Comparison of ENCODE assay signal across 33 mouse cellular contexts in the genomic region with DNA sequence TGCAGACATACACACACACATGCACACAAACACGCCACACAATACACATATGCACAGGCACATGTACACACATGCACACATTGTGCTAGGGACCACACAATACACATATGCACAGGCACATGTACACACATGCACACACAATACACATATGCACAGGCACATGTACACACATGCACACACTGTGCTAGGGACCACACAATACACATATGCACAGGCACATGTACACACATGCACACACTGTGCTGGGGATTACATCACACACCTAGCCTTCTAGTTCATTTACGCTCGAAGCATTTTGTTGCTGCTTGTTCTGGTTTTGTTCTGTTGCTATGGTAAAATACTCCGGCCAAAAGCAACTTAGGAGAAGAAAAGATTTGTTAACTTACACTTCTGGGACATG. TPM values are rescaled to one million over a fixed set of nuclear protein-coding genes. Genes with fewer than 3 reads are reported as not detected.
A peak's percentile ranks its signal among the peaks of the same experiment; 100 is the strongest.
DNase-seq lines count a peak whose midpoint lies in the region; ATAC-seq and TF ChIP-seq lines count a peak whose summit lies in the region.
"Had no signal": no experiment of that assay in that cellular context is flagged by ENCODE, and none has a peak within 500 bp of the region (broad histone marks: within the 10 kb centered on the region; RNA-seq: fewer than 3 reads in every experiment).

No protein-coding gene starts in this region.

- H3K27me3 ChIP-seq in forebrain, postnatal 0 days (ENCODE audit: insufficient read depth, low read length), result no peaks in the 10 kb centered on the region
- H3K27me3 ChIP-seq in forebrain, embryonic 11.5 days (ENCODE audit: control insufficient read depth, insufficient read depth, low read length), result no peaks in the 10 kb centered on the region
- H3K27me3 ChIP-seq in kidney, embryonic 16.5 days (ENCODE audit: insufficient read depth, low read length), result no peaks in the 10 kb centered on the region
- no peaks in the 10 kb centered on the region for H3K27me3 ChIP-seq in kidney, embryonic 15.5 days
- H3K27me3 ChIP-seq in limb, embryonic 11.5 days (ENCODE audit: control insufficient read depth, insufficient read depth, low read length), result no peaks in the 10 kb centered on the region
- H3K27me3 ChIP-seq in midbrain, postnatal 0 days (ENCODE audit: insufficient read depth, low read length), result no peaks in the 10 kb centered on the region
- H3K27me3 ChIP-seq: forebrain, embryonic 13.5 days; heart, embryonic 13.5 days; limb, embryonic 13.5 days; liver, embryonic 13.5 days; Patski had no signal

- H3K4me3 ChIP-seq in forebrain, postnatal 0 days (ENCODE audit: low read depth, low read length), result no peak overlapping the region
- no peak overlapping the region for H3K4me3 ChIP-seq in forebrain, embryonic 11.5 days (ENCODE audit: low read depth, low read length)
- no peak overlapping the region for H3K4me3 ChIP-seq in kidney, embryonic 16.5 days (ENCODE audit: low read length)
- no peak overlapping the region for H3K4me3 ChIP-seq in kidney, embryonic 15.5 days (replicated peaks)
- H3K4me3 ChIP-seq in limb, embryonic 11.5 days (ENCODE audit: low read depth, low read length), result no peak overlapping the region
- H3K4me3 ChIP-seq in midbrain, postnatal 0 days (ENCODE audit: low read depth, low read length), result no peak overlapping the region
- H3K4me3 ChIP-seq: forebrain, embryonic 13.5 days; heart, adult 2 months; heart, embryonic 13.5 days; limb, embryonic 13.5 days; liver, embryonic 13.5 days had no signal

- no peak for TF ChIP-seq CTCF in forebrain, postnatal 0 days (IDR thresholded peaks at IDR 0.05; ENCODE audit: low read depth)
- TF ChIP-seq CTCF in midbrain, postnatal 0 days (IDR thresholded peaks at IDR 0.05), result no peak

- peak; percentile 61; the same call in 1 of the 2 replicates for ATAC-seq in forebrain, postnatal 0 days
- ATAC-seq in forebrain, embryonic 11.5 days (replicated peaks; ENCODE audit: low FRiP score), result no peak
- peak; percentile 39; the same call in 1 of the 2 replicates for ATAC-seq in kidney, embryonic 16.5 days (ENCODE audit: low FRiP score, low TSS enrichment)
- ATAC-seq in kidney, embryonic 15.5 days (replicated peaks; ENCODE audit: low FRiP score), result no peak
- 0 out of 2 replicates have a peak, but pooled peaks have one; percentile 35 for ATAC-seq in limb, embryonic 11.5 days (ENCODE audit: insufficient number of reproducible peaks, low FRiP score, low TSS enrichment, low read depth)
- ATAC-seq in midbrain, postnatal 0 days (ENCODE audit: low FRiP score), result peak; percentile 47; the same call in 1 of the 2 replicates
- ATAC-seq: forebrain, embryonic 13.5 days; Patski had no signal

- no peaks in the 10 kb centered on the region for H3K9me3 ChIP-seq in forebrain, postnatal 0 days (ENCODE audit: low read length)
- H3K9me3 ChIP-seq in forebrain, embryonic 11.5 days (ENCODE audit: control insufficient read depth, low read length), result no peaks in the 10 kb centered on the region
- H3K9me3 ChIP-seq in kidney, embryonic 16.5 days (ENCODE audit: low read length), result peaks cover 4% of the 10 kb centered on the region
- no peaks in the 10 kb centered on the region for H3K9me3 ChIP-seq in kidney, embryonic 15.5 days (replicated peaks)
- H3K9me3 ChIP-seq in limb, embryonic 11.5 days (ENCODE audit: control insufficient read depth, low read length), result no peaks in the 10 kb centered on the region
- H3K9me3 ChIP-seq in midbrain, postnatal 0 days (ENCODE audit: low read length), result no peaks in the 10 kb centered on the region
- H3K9me3 ChIP-seq: forebrain, embryonic 13.5 days; liver, embryonic 13.5 days had no signal

- DNase-seq in forebrain, postnatal 0 days, result no peak
- no peak for DNase-seq in forebrain, embryonic 11.5 days (ENCODE audit: low spot score)
- DNase-seq in limb, embryonic 11.5 days (ENCODE audit: low spot score), result no peak
- DNase-seq in midbrain, postnatal 0 days (ENCODE audit: low spot score), result no peak
- DNase-seq in Muller cell, postnatal 12 days (ENCODE audit: inconsistent ontology term), result no peak
- DNase-seq: adrenal gland, postnatal 36 days; cerebellum, adult 9-10 months; gastrocnemius, postnatal 25 days; heart, adult 2 months; heart, postnatal 36 days; kidney, adult 2 months; kidney, postnatal 14 days; liver, embryonic 13.5 days; lung, adult 2 months; right cerebral cortex, adult 18-20 months; right cerebral cortex, postnatal 4 days; thymus, postnatal 25 days had no signal

- no peak overlapping the region for H3K27ac ChIP-seq in forebrain, postnatal 0 days (ENCODE audit: low read depth, low read length)
- H3K27ac ChIP-seq in forebrain, embryonic 11.5 days (ENCODE audit: low read depth, low read length), result no peak overlapping the region
- no peak overlapping the region for H3K27ac ChIP-seq in kidney, embryonic 16.5 days (ENCODE audit: low read length)
- H3K27ac ChIP-seq in kidney, embryonic 15.5 days, result no peak overlapping the region
- no peak overlapping the region for H3K27ac ChIP-seq in limb, embryonic 11.5 days (replicated peaks; ENCODE audit: low read depth, low read length)
- H3K27ac ChIP-seq in midbrain, postnatal 0 days (ENCODE audit: low read depth, low read length), result no peak overlapping the region
- H3K27ac ChIP-seq: forebrain, embryonic 13.5 days; heart, adult 2 months; heart, embryonic 13.5 days; limb, embryonic 13.5 days; liver, embryonic 13.5 days had no signal

- no peak overlapping the region for H3K4me2 ChIP-seq in forebrain, postnatal 0 days (ENCODE audit: low read depth)
- H3K4me2 ChIP-seq in forebrain, embryonic 11.5 days (ENCODE audit: low read depth, low read length, severe bottlenecking), result no peak overlapping the region
- H3K4me2 ChIP-seq in kidney, embryonic 16.5 days (replicated peaks; ENCODE audit: low read depth, low read length), result no peak overlapping the region
- no peak overlapping the region for H3K4me2 ChIP-seq in kidney, embryonic 15.5 days
- no peak overlapping the region for H3K4me2 ChIP-seq in limb, embryonic 11.5 days (ENCODE audit: low read depth, severe bottlenecking)
- H3K4me2 ChIP-seq in midbrain, postnatal 0 days (ENCODE audit: low read depth, low read length, poor library complexity, severe bottlenecking), result no peak overlapping the region
- H3K4me2 ChIP-seq: forebrain, embryonic 13.5 days; heart, embryonic 13.5 days; limb, embryonic 13.5 days; liver, embryonic 13.5 days had no signal

- no peaks in the 10 kb centered on the region for H3K4me1 ChIP-seq in forebrain, postnatal 0 days (ENCODE audit: insufficient read depth)
- H3K4me1 ChIP-seq in forebrain, embryonic 11.5 days (replicated peaks; ENCODE audit: control insufficient read depth, insufficient read depth, low read length), result peaks cover 3% of the 10 kb centered on the region; the same call in 1 of the 2 replicates
- H3K4me1 ChIP-seq in kidney, embryonic 16.5 days (ENCODE audit: insufficient read depth, low read length), result no peaks in the 10 kb centered on the region
- H3K4me1 ChIP-seq in kidney, embryonic 15.5 days, result 0 out of 2 replicates have a peak, but pooled peaks cover 4% of the 10 kb centered on the region
- no peaks in the 10 kb centered on the region for H3K4me1 ChIP-seq in limb, embryonic 11.5 days (ENCODE audit: control insufficient read depth, insufficient read depth, low read length)
- H3K4me1 ChIP-seq in midbrain, postnatal 0 days (ENCODE audit: insufficient read depth, low read length), result no peaks in the 10 kb centered on the region
- H3K4me1 ChIP-seq: liver, embryonic 13.5 days had no signal

- no peak overlapping the region for H3K9ac ChIP-seq in forebrain, postnatal 0 days
- no peak overlapping the region for H3K9ac ChIP-seq in forebrain, embryonic 11.5 days (ENCODE audit: low read length)
- H3K9ac ChIP-seq in kidney, embryonic 16.5 days (replicated peaks; ENCODE audit: low read length), result no peak overlapping the region
- no peak overlapping the region for H3K9ac ChIP-seq in kidney, embryonic 15.5 days
- H3K9ac ChIP-seq in limb, embryonic 11.5 days (ENCODE audit: low read length), result no peak overlapping the region
- H3K9ac ChIP-seq in midbrain, postnatal 0 days (replicated peaks; ENCODE audit: low read length, poor library complexity, severe bottlenecking), result no peak overlapping the region
- H3K9ac ChIP-seq: forebrain, embryonic 13.5 days; heart, embryonic 13.5 days; limb, embryonic 13.5 days; liver, embryonic 13.5 days had no signal

- WGBS in forebrain, postnatal 0 days, result 44% methylated on average over 4 of the region's 4 CpGs
- WGBS in forebrain, embryonic 11.5 days, result 74% methylated on average over 4 of the region's 4 CpGs
- WGBS in kidney, embryonic 16.5 days, result 66% methylated on average over 4 of the region's 4 CpGs
- WGBS in kidney, embryonic 15.5 days, result 77% methylated on average over 4 of the region's 4 CpGs
- 87% methylated on average over 4 of the region's 4 CpGs for WGBS in limb, embryonic 11.5 days
- WGBS in midbrain, postnatal 0 days, result 48% methylated on average over 4 of the region's 4 CpGs

- H3K36me3 ChIP-seq in forebrain, postnatal 0 days (ENCODE audit: insufficient read depth), result no peaks in the 10 kb centered on the region
- H3K36me3 ChIP-seq in forebrain, embryonic 11.5 days (ENCODE audit: control insufficient read depth, insufficient read depth, low read length), result no peaks in the 10 kb centered on the region
- H3K36me3 ChIP-seq in kidney, embryonic 16.5 days (ENCODE audit: insufficient read depth, low read length), result no peaks in the 10 kb centered on the region
- H3K36me3 ChIP-seq in kidney, embryonic 15.5 days, result no peaks in the 10 kb centered on the region
- no peaks in the 10 kb centered on the region for H3K36me3 ChIP-seq in limb, embryonic 11.5 days (ENCODE audit: control insufficient read depth, insufficient read depth, low read length)
- H3K36me3 ChIP-seq in midbrain, postnatal 0 days (ENCODE audit: insufficient read depth, low read length), result no peaks in the 10 kb centered on the region
- H3K36me3 ChIP-seq: heart, embryonic 13.5 days; limb, embryonic 13.5 days; liver, embryonic 13.5 days had no signal

RNA-seq across cellular contexts. Expression of gene Rpl36-ps4, which starts 20.1 kb away (rescaled TPM):
- not detected in 2 replicates for total RNA-seq in forebrain, postnatal 0 days (2014; rRNA removed)
- not detected in 2 replicates for polyA plus RNA-seq in forebrain, postnatal 0 days (2015; fragmentation: Nextera tagmentation; extraction: Ambion mirVana)
- polyA plus RNA-seq in forebrain, embryonic 11.5 days (2014; fragmentation: Nextera tagmentation; extraction: Ambion mirVana), result not detected in 2 replicates
- polyA plus RNA-seq in kidney, embryonic 16.5 days (2015; fragmentation: Nextera tagmentation; extraction: Ambion mirVana), result not detected in 2 replicates
- not detected in 2 replicates for polyA plus RNA-seq in kidney, embryonic 15.5 days (2015; fragmentation: Nextera tagmentation; extraction: Ambion mirVana)
- polyA plus RNA-seq in limb, embryonic 11.5 days (2014; fragmentation: Nextera tagmentation; extraction: Ambion mirVana), result not detected in 2 replicates
- not detected in 2 replicates for total RNA-seq in midbrain, postnatal 0 days (2014; rRNA removed)
- not detected in 2 replicates for polyA plus RNA-seq in midbrain, postnatal 0 days (2015; fragmentation: Nextera tagmentation; extraction: Ambion mirVana)
- total RNA-seq: adrenal gland, adult 18-20 months; adrenal gland, postnatal 36 days; ES-E14; gastrocnemius, postnatal 25 days; heart, adult 2 months; heart, postnatal 36 days; layer of hippocampus, adult 18-20 months; layer of hippocampus, postnatal 14 days; left cerebral cortex, adult 8-10 months; megakaryocyte, adult 5-6 weeks; monocyte, adult 5-6 weeks had no signal
- polyA plus RNA-seq: forebrain, embryonic 13.5 days; heart, adult 2 months; heart, embryonic 13.5 days; intestine, embryonic 14.5 days; kidney, adult 2 months; limb, embryonic 13.5 days; liver, embryonic 13.5 days; lung, adult 2 months; neural tube, embryonic 11.5 days; Patski; stomach, embryonic 14.5 days had no signal

Comparison
In these comparisons a context has a peak if more than half of its experiments do, and no peak if none do; other contexts are left out.
1. ATAC-seq: peak in forebrain, postnatal 0 days (single experiment), kidney, embryonic 16.5 days (single experiment), limb, embryonic 11.5 days (single experiment) and midbrain, postnatal 0 days (single experiment); none in forebrain, embryonic 11.5 days (single experiment) and kidney, embryonic 15.5 days (single experiment).